Mouse (Mus musculus): ENCODE results near the gene Tbc1d8. TPM values are rescaled to one million over a fixed set of nuclear protein-coding genes. Genes with fewer than 3 reads are reported as not detected.

The Tbc1d8 gene
- total and polyA plus RNA-seq, 2 experiments = 7.0 to 13.9 TPM

- Histone ChIP-seq H3K27ac (replicated peaks; ENCODE audit: insufficient read depth, low read depth, low read length) (no peak overlapping the region), H3K9ac (ENCODE audit: low read depth, low read length) (no peak overlapping the region), H3K4me3 (ENCODE audit: insufficient read depth, low read depth, low read length) (no peak overlapping the region), H3K27me3 (ENCODE audit: control insufficient read depth, insufficient read depth, low read length) (no peaks in the 10 kb centered on the region), H3K36me3 (ENCODE audit: control insufficient read depth, insufficient read depth, low read length) (no peaks in the 10 kb centered on the region), H3K4me1 (ENCODE audit: control insufficient read depth, insufficient read depth, low read length) (peaks cover 11% of the 10 kb centered on the region), H3K79me2 (ENCODE audit: control insufficient read depth, insufficient read depth, low read length) (peaks cover 33% of the 10 kb centered on the region; the same call in 1 of the 2 replicates)
- DNase-seq (ENCODE audit: extremely low read depth, low read depth, low spot score) = no peak
- TF ChIP-seq CTCF (IDR thresholded peaks at IDR 0.05; ENCODE audit: low read depth, low read length) (no peak), POLR2A (IDR thresholded peaks at IDR 0.05; ENCODE audit: extremely low read depth, insufficient read depth, low read length) (no peak)
- WGBS = 95% methylated on average over 6 of the region's 6 CpGs
Measured at GRCm38 (mm10) chr1:39441686-39442085, 36.9 kb downstream of the Tbc1d8 start.

DNA sequence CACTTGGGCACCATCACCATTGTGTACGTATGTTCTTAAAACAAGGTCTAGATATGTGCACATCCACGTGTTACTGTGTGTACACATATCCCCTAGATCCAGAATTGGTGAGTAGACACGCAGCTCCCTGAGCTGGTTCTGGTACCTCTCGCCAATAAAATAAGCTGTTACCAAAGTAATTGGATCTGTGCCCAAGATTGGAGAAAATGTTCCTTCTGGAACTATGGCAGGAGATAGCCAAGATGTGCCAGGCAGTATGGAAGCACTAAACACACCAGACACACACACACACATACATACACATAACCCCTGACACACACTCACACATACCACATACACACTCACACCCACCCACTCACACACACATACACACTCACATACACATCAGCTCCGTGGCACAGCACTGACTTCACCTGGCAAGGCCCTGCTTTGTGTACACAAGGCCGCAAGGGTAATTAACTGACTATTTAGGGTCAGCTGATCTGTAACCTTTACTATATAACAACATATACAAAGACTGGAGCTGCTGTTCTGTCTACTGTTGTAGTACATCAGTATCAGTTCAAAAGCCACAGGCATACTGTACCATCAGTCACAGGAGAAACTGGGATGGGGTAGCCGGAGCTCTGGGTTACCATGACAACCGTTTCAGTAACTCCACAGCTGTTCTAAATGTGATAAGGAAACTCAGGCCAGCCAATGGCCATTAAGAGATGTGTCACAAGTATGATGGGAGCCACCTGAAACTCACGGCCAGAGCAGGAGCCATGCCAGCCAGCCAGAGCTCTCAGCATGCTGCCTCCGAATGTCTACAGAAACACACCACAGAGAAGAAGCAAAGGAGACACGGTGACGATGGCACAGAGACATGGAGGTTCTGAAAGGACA, 38.6 kb downstream of the Tbc1d8 start:
- H3K27me3 ChIP-seq (ENCODE audit: control insufficient read depth, insufficient read depth, low read length) = no peaks in the 10 kb centered on the region
- no peak overlapping the region for H3K27ac ChIP-seq (replicated peaks; ENCODE audit: insufficient read depth, low read depth, low read length)
- 80% methylated on average over 12 of the region's 12 CpGs for WGBS
- H3K4me1 ChIP-seq (ENCODE audit: control insufficient read depth, insufficient read depth, low read length) = peaks cover 7% of the 10 kb centered on the region; the same call in 1 of the 2 replicates
- no peaks in the 10 kb centered on the region for H3K36me3 ChIP-seq (ENCODE audit: control insufficient read depth, insufficient read depth, low read length)
- no peak overlapping the region for H3K9ac ChIP-seq (ENCODE audit: low read depth, low read length)
- no peak overlapping the region for H3K4me3 ChIP-seq (ENCODE audit: insufficient read depth, low read depth, low read length)
- no peak for TF ChIP-seq CTCF (IDR thresholded peaks at IDR 0.05; ENCODE audit: low read depth, low read length)
- no peak for TF ChIP-seq POLR2A (IDR thresholded peaks at IDR 0.05; ENCODE audit: extremely low read depth, insufficient read depth, low read length)
- no peak for DNase-seq (ENCODE audit: extremely low read depth, low read depth, low spot score)
- H3K79me2 ChIP-seq (ENCODE audit: control insufficient read depth, insufficient read depth, low read length) = peaks cover 33% of the 10 kb centered on the region; the same call in 1 of the 2 replicates

GRCm38 (mm10) chr1:39438629-39439028, 39.9 kb downstream of the Tbc1d8 start:
- no peak for DNase-seq (ENCODE audit: extremely low read depth, low read depth, low spot score)
- H3K27ac ChIP-seq (replicated peaks; ENCODE audit: insufficient read depth, low read depth, low read length) = no peak overlapping the region
- peaks cover 22% of the 10 kb centered on the region; the same call in 1 of the 2 replicates for H3K79me2 ChIP-seq (ENCODE audit: control insufficient read depth, insufficient read depth, low read length)
- no peak overlapping the region for H3K9ac ChIP-seq (ENCODE audit: low read depth, low read length)
- TF ChIP-seq POLR2A (IDR thresholded peaks at IDR 0.05; ENCODE audit: extremely low read depth, insufficient read depth, low read length) (no peak), CTCF (IDR thresholded peaks at IDR 0.05; ENCODE audit: low read depth, low read length) (no peak)
- H3K36me3 ChIP-seq (ENCODE audit: control insufficient read depth, insufficient read depth, low read length) = no peaks in the 10 kb centered on the region
- peaks cover 9% of the 10 kb centered on the region for H3K4me1 ChIP-seq (ENCODE audit: control insufficient read depth, insufficient read depth, low read length)
- H3K4me3 ChIP-seq (ENCODE audit: insufficient read depth, low read depth, low read length) = no peak overlapping the region
- no peaks in the 10 kb centered on the region for H3K27me3 ChIP-seq (ENCODE audit: control insufficient read depth, insufficient read depth, low read length)

DNA sequence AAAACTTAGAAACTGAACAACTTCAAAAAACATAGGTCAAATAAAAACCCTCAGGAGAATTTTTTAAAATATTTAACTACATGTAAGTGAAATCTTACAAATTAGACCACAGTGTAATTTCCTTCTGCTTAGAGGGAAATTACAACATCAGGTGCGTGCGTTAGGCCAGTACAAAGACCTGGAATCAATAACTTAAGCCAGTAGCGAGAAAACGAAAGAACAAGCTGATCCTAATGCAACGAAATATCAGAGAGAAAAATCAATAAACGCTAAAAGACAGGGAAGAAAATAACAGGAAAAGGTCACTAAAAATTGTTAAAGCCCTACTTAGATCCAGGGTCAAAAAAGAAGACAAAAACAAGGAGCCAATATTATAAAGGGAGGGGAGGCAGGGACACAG, 44.3 kb downstream of the Tbc1d8 start:
- H3K27me3 ChIP-seq (ENCODE audit: control insufficient read depth, insufficient read depth, low read length) = no peaks in the 10 kb centered on the region
- 25% methylated on average over 6 of the region's 6 CpGs for WGBS
- peaks cover 13% of the 10 kb centered on the region for H3K4me1 ChIP-seq (ENCODE audit: control insufficient read depth, insufficient read depth, low read length)
- peaks cover 15% of the 10 kb centered on the region; the same call in 1 of the 2 replicates for H3K79me2 ChIP-seq (ENCODE audit: control insufficient read depth, insufficient read depth, low read length)
- peak overlapping the region; percentile 86 for H3K9ac ChIP-seq (ENCODE audit: low read depth, low read length)
- H3K4me3 ChIP-seq (ENCODE audit: insufficient read depth, low read depth, low read length) = peak overlapping the region; percentile 46; the same call in 1 of the 2 replicates
- H3K36me3 ChIP-seq (ENCODE audit: control insufficient read depth, insufficient read depth, low read length) = no peaks in the 10 kb centered on the region
- peak; percentile 91 for DNase-seq (ENCODE audit: extremely low read depth, low read depth, low spot score)
- peak overlapping the region; percentile 99 for H3K27ac ChIP-seq (replicated peaks; ENCODE audit: insufficient read depth, low read depth, low read length)
- TF ChIP-seq CTCF (IDR thresholded peaks at IDR 0.05; ENCODE audit: low read depth, low read length) = no peak
- no peak for TF ChIP-seq POLR2A (IDR thresholded peaks at IDR 0.05; ENCODE audit: extremely low read depth, insufficient read depth, low read length)

DNA sequence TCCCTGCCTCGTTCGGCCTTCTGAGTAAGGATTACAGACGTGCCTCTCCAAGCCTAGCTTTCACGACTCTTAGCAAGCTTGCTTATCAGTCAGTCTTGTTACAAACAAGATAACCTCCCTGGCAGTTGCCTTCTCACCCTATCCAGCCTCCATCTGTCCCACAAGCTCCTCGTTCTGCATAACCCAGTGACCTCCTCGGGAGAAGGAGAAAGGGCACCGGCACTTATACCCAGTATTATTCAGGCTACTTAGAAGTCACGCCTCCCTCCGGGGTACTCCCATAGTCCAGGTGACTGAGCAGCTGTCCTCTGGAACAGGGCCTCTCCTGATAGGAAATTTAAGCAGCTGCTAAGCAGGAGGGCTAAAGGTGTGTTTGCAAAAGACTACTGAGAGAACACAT, 48.5 kb downstream of the Tbc1d8 start:
- H3K9ac ChIP-seq (ENCODE audit: low read depth, low read length) = no peak overlapping the region

DNA sequence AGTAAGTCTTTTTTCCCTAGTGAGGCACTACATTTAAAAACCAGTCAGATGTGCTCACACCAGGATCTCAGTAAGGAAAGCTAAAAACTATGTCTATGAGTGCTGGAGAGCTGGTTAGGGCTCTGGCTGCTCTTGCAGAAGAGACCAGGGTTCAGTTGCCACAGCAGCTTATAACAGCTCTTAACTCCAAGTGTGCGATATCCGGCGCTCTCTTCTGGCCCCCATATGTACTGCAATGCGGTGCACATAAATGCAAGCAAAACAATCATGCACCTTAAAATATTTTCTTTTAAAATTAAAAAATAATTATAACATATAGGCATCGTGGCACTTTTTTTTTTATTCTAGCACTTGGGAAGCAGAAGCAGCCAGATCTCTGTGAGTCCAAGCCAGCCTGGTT, 49.5 kb downstream of the Tbc1d8 start:
- Histone ChIP-seq H3K79me2 (ENCODE audit: control insufficient read depth, insufficient read depth, low read length) (peaks cover 11% of the 10 kb centered on the region; the same call in 1 of the 2 replicates), H3K27me3 (ENCODE audit: control insufficient read depth, insufficient read depth, low read length) (no peaks in the 10 kb centered on the region), H3K9ac (ENCODE audit: low read depth, low read length) (no peak overlapping the region), H3K27ac (replicated peaks; ENCODE audit: insufficient read depth, low read depth, low read length) (no peak overlapping the region), H3K4me3 (ENCODE audit: insufficient read depth, low read depth, low read length) (no peak overlapping the region), H3K36me3 (ENCODE audit: control insufficient read depth, insufficient read depth, low read length) (no peaks in the 10 kb centered on the region), H3K4me1 (ENCODE audit: control insufficient read depth, insufficient read depth, low read length) (peaks cover 14% of the 10 kb centered on the region)
- no peak for DNase-seq (ENCODE audit: extremely low read depth, low read depth, low spot score)
- TF ChIP-seq CTCF (IDR thresholded peaks at IDR 0.05; ENCODE audit: low read depth, low read length) = no peak
- no peak for TF ChIP-seq POLR2A (IDR thresholded peaks at IDR 0.05; ENCODE audit: extremely low read depth, insufficient read depth, low read length)
- 94% methylated on average over 5 of the region's 5 CpGs for WGBS

More for the DNA sequence above, 48.5 kb downstream of the Tbc1d8 start:
- DNase-seq (ENCODE audit: extremely low read depth, low read depth, low spot score) = no peak
- H3K36me3 ChIP-seq (ENCODE audit: control insufficient read depth, insufficient read depth, low read length) = no peaks in the 10 kb centered on the region
- peaks cover 11% of the 10 kb centered on the region; the same call in 1 of the 2 replicates for H3K79me2 ChIP-seq (ENCODE audit: control insufficient read depth, insufficient read depth, low read length)
- no peaks in the 10 kb centered on the region for H3K27me3 ChIP-seq (ENCODE audit: control insufficient read depth, insufficient read depth, low read length)
- TF ChIP-seq POLR2A (IDR thresholded peaks at IDR 0.05; ENCODE audit: extremely low read depth, insufficient read depth, low read length) (no peak), CTCF (IDR thresholded peaks at IDR 0.05; ENCODE audit: low read depth, low read length) (no peak)
- H3K4me3 ChIP-seq (ENCODE audit: insufficient read depth, low read depth, low read length) = no peak overlapping the region
- WGBS = 57% methylated on average over 9 of the region's 9 CpGs
- peaks cover 12% of the 10 kb centered on the region for H3K4me1 ChIP-seq (ENCODE audit: control insufficient read depth, insufficient read depth, low read length)
- no peak overlapping the region for H3K27ac ChIP-seq (replicated peaks; ENCODE audit: insufficient read depth, low read depth, low read length)

Data from liver, adult 2 months (tissue).